Mouse (Mus musculus) C2C12 (cell line): ENCODE data around the gene Tmtc2.

Experiments
- CEBPB ChIP-seq: IDR thresholded peaks from one replicate; pipeline ENCODE4 v1.6.1; 2011; ENCODE audit warnings: low read depth, mild to moderate bottlenecking, control low read depth, moderate library complexity
- CTCF ChIP-seq: IDR thresholded peaks from one replicate; pipeline ENCODE4 v1.5.1; 2011; ENCODE audit not compliant: control insufficient read depth, insufficient read depth, insufficient read length
- FOSL1 ChIP-seq: IDR thresholded peaks from one replicate; pipeline ENCODE4 v1.8.0; 2011; ENCODE audit warnings: mild to moderate bottlenecking, low read length; ENCODE audit not compliant: poor library complexity, insufficient read depth, severe bottlenecking
- MAX ChIP-seq: IDR thresholded peaks from one replicate; pipeline ENCODE4 v1.6.1; 2011; ENCODE audit warnings: mild to moderate bottlenecking, control low read depth
- MYOD1 ChIP-seq: IDR thresholded peaks from one replicate; pipeline ENCODE4 v1.6.1; 2011; ENCODE audit warnings: low read depth; ENCODE audit not compliant: control insufficient read depth, insufficient read length
- USF1 ChIP-seq: IDR thresholded peaks from one replicate; pipeline ENCODE4 v1.6.1; 2011; ENCODE audit warnings: low read depth, mild to moderate bottlenecking, control low read depth, moderate library complexity

- TF ChIP-seq CTCF (no peak), CEBPB (no peak), USF1 (no peak), MAX (no peak), MYOD1 (no peak), FOSL1 (no peak)
Observed at GRCm38 (mm10) chr10:105153789-105154188, 420.5 kb downstream of the Tmtc2 start.
